In genomic region chr17:90905143-90905542, GRCm38 (mm10) we compare ENCODE assay signal across 19 mouse cellular contexts.
"Had no signal": no experiment of that assay in that cellular context is flagged by ENCODE, and none has a peak within 500 bp of the region (broad histone marks: within the 10 kb centered on the region; RNA-seq: fewer than 3 reads in every experiment).

No protein-coding gene starts in this region.

- ATAC-seq: liver, postnatal 0 days; lung, postnatal 0 days had no signal

- DNase-seq: liver, embryonic 13.5 days; liver, postnatal 0 days; lung, adult 2 months; lung, postnatal 14 days; lung, postnatal 36 days; midbrain, embryonic 14.5 days; right cerebral cortex, postnatal 14 days; right cerebral cortex, postnatal 4 days; spleen, adult 18-20 months; thymus, adult 18-20 months; thymus, postnatal 14 days; thymus, postnatal 36 days had no signal

- H3K4me3 ChIP-seq: liver, embryonic 13.5 days; liver, embryonic 15.5 days; lung, embryonic 15.5 days; megakaryocyte, embryonic 14.5 days; midbrain, embryonic 12.5 days had no signal

- H3K4me2 ChIP-seq: liver, embryonic 11.5 days; liver, embryonic 13.5 days; liver, embryonic 15.5 days; lung, embryonic 15.5 days; midbrain, embryonic 12.5 days had no signal

- H3K9me3 ChIP-seq: liver, embryonic 13.5 days; liver, embryonic 15.5 days; lung, embryonic 15.5 days; megakaryocyte, embryonic 14.5 days; midbrain, embryonic 12.5 days had no signal

- H3K9ac ChIP-seq: liver, embryonic 13.5 days; liver, embryonic 15.5 days; liver, postnatal 0 days; lung, embryonic 15.5 days; midbrain, embryonic 12.5 days had no signal

- H3K36me3 ChIP-seq: liver, embryonic 13.5 days; liver, embryonic 15.5 days; lung, embryonic 15.5 days; midbrain, embryonic 12.5 days had no signal

- H3K27me3 ChIP-seq: liver, embryonic 13.5 days; liver, embryonic 15.5 days; lung, embryonic 15.5 days; megakaryocyte, embryonic 14.5 days; midbrain, embryonic 12.5 days had no signal

- H3K4me1 ChIP-seq: liver, embryonic 13.5 days; liver, embryonic 15.5 days; lung, embryonic 15.5 days; megakaryocyte, embryonic 14.5 days; midbrain, embryonic 12.5 days had no signal

- H3K27ac ChIP-seq: liver, embryonic 13.5 days; liver, embryonic 15.5 days; lung, embryonic 15.5 days; macrophage; midbrain, embryonic 12.5 days had no signal
